Mouse (Mus musculus): ENCODE measurements at regions not wholly inside any gene's neighbourhood (a gene's known extent, or its start where the extent isn't known, plus 50 kb on each side); places are given as distances from the start of the nearest gene placed in this dataset.

GRCm38 (mm10) chr13:6153657-6154056 is 292.4 kb downstream of the Klf6 start:
- no peaks in the 10 kb centered on the region for H3K36me3 ChIP-seq (replicated peaks)
- no peak for ATAC-seq (ENCODE audit: extremely low read depth, insufficient number of reproducible peaks, low FRiP score, poor library complexity, severe bottlenecking)
- TF ChIP-seq POLR2AphosphoS5 (IDR thresholded peaks at IDR 0.05; ENCODE audit: insufficient replicate concordance, low read depth, low read length) = no peak
- TF ChIP-seq CTCF (IDR thresholded peaks at IDR 0.05; ENCODE audit: low read depth, low read length) = no peak
- TF ChIP-seq GATA2 (IDR thresholded peaks at IDR 0.05; ENCODE audit: borderline replicate concordance, low read depth, low read length) = no peak
- TF ChIP-seq GATA1 (IDR thresholded peaks at IDR 0.05; ENCODE audit: borderline replicate concordance, low read length) = no peak
- no peak for TF ChIP-seq TAL1 (conservative IDR thresholded peaks at IDR 0.05; ENCODE audit: low read depth, low read length)
- DNase-seq (ENCODE audit: low spot score) = no peak
- H3K4me3 ChIP-seq (ENCODE audit: low read depth, low read length) = no peak overlapping the region
- H3K4me1 ChIP-seq (ENCODE audit: insufficient read depth, low read depth, low read length) = no peaks in the 10 kb centered on the region
- 0 out of 2 replicates have a peak, but pooled peaks cover 4% of the 10 kb centered on the region for H3K27me3 ChIP-seq (ENCODE audit: insufficient read depth, low read length)
- no peaks in the 10 kb centered on the region for H3K9me3 ChIP-seq (replicated peaks)

DNA sequence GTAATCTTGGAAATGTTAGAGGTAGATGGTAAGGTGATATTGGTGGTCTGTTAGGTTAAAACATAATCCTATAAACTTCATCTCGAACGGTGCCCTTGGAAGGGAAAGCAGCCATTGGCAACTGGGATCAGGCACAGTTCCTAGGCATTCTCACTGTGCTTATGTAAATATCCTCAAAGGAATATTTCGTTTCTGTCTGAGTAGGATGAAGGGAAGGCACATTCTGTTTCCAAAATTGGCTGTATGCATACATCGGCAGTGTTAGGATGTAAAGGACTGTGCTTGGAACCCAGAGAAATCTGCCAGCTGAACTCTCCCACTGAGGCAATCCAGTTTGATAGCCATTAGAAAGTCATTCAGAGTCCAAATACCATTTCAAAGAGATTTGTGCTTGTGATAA is 294.9 kb downstream of the Klf6 start:
- ATAC-seq (ENCODE audit: extremely low read depth, insufficient number of reproducible peaks, low FRiP score, poor library complexity, severe bottlenecking) (no peak), DNase-seq (ENCODE audit: low spot score) (no peak)
- Histone ChIP-seq H3K36me3 (replicated peaks) (no peaks in the 10 kb centered on the region), H3K9me3 (replicated peaks) (no peaks in the 10 kb centered on the region), H3K4me1 (ENCODE audit: insufficient read depth, low read depth, low read length) (no peaks in the 10 kb centered on the region), H3K27me3 (ENCODE audit: insufficient read depth, low read length) (0 out of 2 replicates have a peak, but pooled peaks cover 4% of the 10 kb centered on the region), H3K4me3 (ENCODE audit: low read depth, low read length) (no peak overlapping the region)
- no peak for TF ChIP-seq GATA2 (IDR thresholded peaks at IDR 0.05; ENCODE audit: borderline replicate concordance, low read depth, low read length)
- TF ChIP-seq GATA1 (IDR thresholded peaks at IDR 0.05; ENCODE audit: borderline replicate concordance, low read length) = no peak

- TF ChIP-seq POLR2AphosphoS5 (IDR thresholded peaks at IDR 0.05; ENCODE audit: insufficient replicate concordance, low read depth, low read length) (no peak), GATA1 (IDR thresholded peaks at IDR 0.05; ENCODE audit: borderline replicate concordance, low read length) (no peak), TAL1 (conservative IDR thresholded peaks at IDR 0.05; ENCODE audit: low read depth, low read length) (no peak)
- H3K4me3 ChIP-seq (ENCODE audit: low read depth, low read length) = no peak overlapping the region
- ATAC-seq (ENCODE audit: extremely low read depth, insufficient number of reproducible peaks, low FRiP score, poor library complexity, severe bottlenecking) = no peak
- no peaks in the 10 kb centered on the region for H3K9me3 ChIP-seq (replicated peaks)
- H3K4me1 ChIP-seq (ENCODE audit: insufficient read depth, low read depth, low read length) = no peaks in the 10 kb centered on the region
- DNase-seq (ENCODE audit: low spot score) = no peak
- 0 out of 2 replicates have a peak, but pooled peaks cover 4% of the 10 kb centered on the region for H3K27me3 ChIP-seq (ENCODE audit: insufficient read depth, low read length)
- no peaks in the 10 kb centered on the region for H3K36me3 ChIP-seq (replicated peaks)
Observed at GRCm38 (mm10) chr13:6157029-6157428, 295.7 kb downstream of the Klf6 start.

DNA sequence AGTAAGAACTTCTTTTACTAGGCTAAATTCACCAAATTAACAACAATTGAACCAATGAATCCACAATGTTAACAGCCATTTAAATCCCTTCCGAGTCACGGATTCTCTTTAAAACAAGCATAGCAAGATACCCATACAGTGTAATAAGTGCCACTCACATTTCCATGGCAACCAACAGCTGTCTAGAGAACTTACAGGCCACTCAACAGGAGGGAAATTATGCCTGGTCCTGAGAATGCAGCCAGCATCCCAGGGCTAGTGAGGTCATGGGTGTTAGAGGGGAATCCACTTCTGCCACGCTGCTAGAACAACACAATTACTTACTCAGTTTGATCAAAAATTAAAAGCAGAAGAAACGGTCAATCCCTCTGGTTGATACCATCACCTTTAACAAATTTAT is 296.7 kb downstream of the Klf6 start:
- H3K9me3 ChIP-seq (replicated peaks) = no peaks in the 10 kb centered on the region
- ATAC-seq (ENCODE audit: extremely low read depth, insufficient number of reproducible peaks, low FRiP score, poor library complexity, severe bottlenecking) = no peak
- DNase-seq (ENCODE audit: low spot score) = no peak
- H3K4me3 ChIP-seq (ENCODE audit: low read depth, low read length) = no peak overlapping the region
- no peaks in the 10 kb centered on the region for H3K36me3 ChIP-seq (replicated peaks)
- peaks cover 4% of the 10 kb centered on the region; the same call in 1 of the 2 replicates for H3K27me3 ChIP-seq (ENCODE audit: insufficient read depth, low read length)
- TF ChIP-seq GATA2 (IDR thresholded peaks at IDR 0.05; ENCODE audit: borderline replicate concordance, low read depth, low read length) (no peak), CTCF (IDR thresholded peaks at IDR 0.05; ENCODE audit: low read depth, low read length) (no peak)
- no peaks in the 10 kb centered on the region for H3K4me1 ChIP-seq (ENCODE audit: insufficient read depth, low read depth, low read length)

GRCm38 (mm10) chr13:6159412-6159811 is 298.1 kb downstream of the Klf6 start:
- ATAC-seq (ENCODE audit: extremely low read depth, insufficient number of reproducible peaks, low FRiP score, poor library complexity, severe bottlenecking) (no peak), DNase-seq (ENCODE audit: low spot score) (no peak)
- H3K9me3 ChIP-seq (replicated peaks) = no peaks in the 10 kb centered on the region
- no peak overlapping the region for H3K4me3 ChIP-seq (ENCODE audit: low read depth, low read length)
- H3K4me1 ChIP-seq (ENCODE audit: insufficient read depth, low read depth, low read length) = no peaks in the 10 kb centered on the region
- TF ChIP-seq GATA1 (IDR thresholded peaks at IDR 0.05; ENCODE audit: borderline replicate concordance, low read length) = no peak
- H3K36me3 ChIP-seq (replicated peaks) = no peaks in the 10 kb centered on the region
- no peaks in the 10 kb centered on the region; the same call in 1 of the 2 replicates for H3K27me3 ChIP-seq (ENCODE audit: insufficient read depth, low read length)

DNA sequence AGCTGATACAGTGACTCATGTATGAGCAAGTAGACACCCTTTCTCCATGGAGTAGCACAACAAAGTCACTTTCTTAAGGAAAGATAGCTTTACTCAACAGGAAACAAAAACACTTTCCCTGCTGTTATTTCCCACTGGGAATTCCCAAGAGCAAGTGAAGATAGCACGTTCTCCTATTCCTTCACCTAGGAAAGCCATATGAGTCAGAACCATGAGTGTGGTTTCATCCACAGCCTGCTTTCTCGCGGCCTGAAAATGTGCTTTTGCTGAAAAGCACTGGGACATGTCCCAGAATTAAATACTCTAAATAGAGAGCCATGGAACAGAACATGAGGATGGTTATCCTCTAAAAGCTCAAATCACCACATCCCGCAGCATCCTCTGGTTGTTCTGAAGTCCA is 304.6 kb downstream of the Klf6 start:
- no peaks in the 10 kb centered on the region; the same call in 1 of the 2 replicates for H3K27me3 ChIP-seq (ENCODE audit: insufficient read depth, low read length)
- no peaks in the 10 kb centered on the region for H3K36me3 ChIP-seq (replicated peaks)
- TF ChIP-seq GATA2 (IDR thresholded peaks at IDR 0.05; ENCODE audit: borderline replicate concordance, low read depth, low read length) = no peak
- no peak for TF ChIP-seq CTCF (IDR thresholded peaks at IDR 0.05; ENCODE audit: low read depth, low read length)
- TF ChIP-seq GATA1 (IDR thresholded peaks at IDR 0.05; ENCODE audit: borderline replicate concordance, low read length) = no peak
- TF ChIP-seq TAL1 (conservative IDR thresholded peaks at IDR 0.05; ENCODE audit: low read depth, low read length) = no peak
- TF ChIP-seq POLR2AphosphoS5 (IDR thresholded peaks at IDR 0.05; ENCODE audit: insufficient replicate concordance, low read depth, low read length) = no peak
- ATAC-seq (ENCODE audit: extremely low read depth, insufficient number of reproducible peaks, low FRiP score, poor library complexity, severe bottlenecking) = no peak
- H3K4me3 ChIP-seq (ENCODE audit: low read depth, low read length) = no peak overlapping the region
- H3K9me3 ChIP-seq (replicated peaks) = no peaks in the 10 kb centered on the region
- DNase-seq (ENCODE audit: low spot score) = no peak
- H3K4me1 ChIP-seq (ENCODE audit: insufficient read depth, low read depth, low read length) = no peaks in the 10 kb centered on the region

GRCm38 (mm10) chr13:6167055-6167761 is 305.9 kb downstream of the Klf6 start:
- DNase-seq (ENCODE audit: low spot score) (no peak), ATAC-seq (ENCODE audit: extremely low read depth, insufficient number of reproducible peaks, low FRiP score, poor library complexity, severe bottlenecking) (no peak)

More at GRCm38 (mm10) chr13:6167055-6167761, 305.9 kb downstream of the Klf6 start:
- Histone ChIP-seq H3K27me3 (ENCODE audit: insufficient read depth, low read length) (peaks cover 3% of the 10 kb centered on the region; the same call in 1 of the 2 replicates), H3K4me3 (ENCODE audit: low read depth, low read length) (no peak overlapping the region), H3K9me3 (replicated peaks) (no peaks in the 10 kb centered on the region), H3K4me1 (ENCODE audit: insufficient read depth, low read depth, low read length) (no peaks in the 10 kb centered on the region), H3K36me3 (replicated peaks) (no peaks in the 10 kb centered on the region)
- TF ChIP-seq CTCF (IDR thresholded peaks at IDR 0.05; ENCODE audit: low read depth, low read length) (no peak), TAL1 (conservative IDR thresholded peaks at IDR 0.05; ENCODE audit: low read depth, low read length) (no peak), POLR2AphosphoS5 (IDR thresholded peaks at IDR 0.05; ENCODE audit: insufficient replicate concordance, low read depth, low read length) (no peak), GATA1 (IDR thresholded peaks at IDR 0.05; ENCODE audit: borderline replicate concordance, low read length) (no peak), GATA2 (IDR thresholded peaks at IDR 0.05; ENCODE audit: borderline replicate concordance, low read depth, low read length) (no peak)

All from G1E (cell line).